Mouse (Mus musculus) limb, embryonic 13.5 days (tissue): ENCODE measurements around the gene Fez2. TPM values are rescaled to one million over a fixed set of nuclear protein-coding genes. Genes with fewer than 3 reads are reported as not detected.

Experiments
- ATAC-seq: fragments of 200-750 bp; cut with Nextera tagmentation; 2 replicates; pipeline ENCODE4 v1.8.0; 2017; ENCODE audit warnings: low read depth, moderate number of reproducible peaks, moderate TSS enrichment; ENCODE audit not compliant: low FRiP score
- H3K27ac ChIP-seq: fragments of 300-500 bp; sonication (generic); 2 replicates; pipeline ENCODE4 v1.5.1; 2015; ENCODE audit warnings: inconsistent platforms, mild to moderate bottlenecking, moderate library complexity
- H3K27me3 ChIP-seq: fragments of 300-500 bp; sonication (generic); 2 replicates; pipeline ENCODE4 v1.6.1; 2015; ENCODE audit warnings: mild to moderate bottlenecking, inconsistent platforms
- H3K36me3 ChIP-seq: fragments of 300-500 bp; sonication (generic); 2 replicates; pipeline ENCODE4 v1.6.1; 2015; ENCODE audit warnings: inconsistent platforms, mild to moderate bottlenecking, moderate library complexity
- H3K4me1 ChIP-seq: fragments of 300-500 bp; sonication (generic); 2 replicates; pipeline ENCODE4 v1.6.1; 2015; ENCODE audit warnings: inconsistent platforms
- H3K4me2 ChIP-seq: fragments of 300-500 bp; sonication (generic); replicated peaks from 2 replicates; pipeline ENCODE4 v1.6.1; 2015; ENCODE audit warnings: inconsistent platforms, mild to moderate bottlenecking, moderate library complexity
- H3K4me3 ChIP-seq: fragments of 300-500 bp; sonication (generic); 2 replicates; pipeline ENCODE4 v1.5.1; 2015; ENCODE audit warnings: moderate library complexity, mild to moderate bottlenecking, inconsistent platforms
- H3K9ac ChIP-seq: fragments of 300-500 bp; sonication (generic); 2 replicates; pipeline ENCODE4 v1.6.1; 2015; ENCODE audit warnings: mild to moderate bottlenecking, inconsistent platforms
- H3K9me3 ChIP-seq: fragments of 300-500 bp; sonication (generic); 2 replicates; pipeline ENCODE4 v1.6.1; 2016; ENCODE audit warnings: inconsistent platforms
- WGBS: fragments of 180-500 bp; shearing (Covaris S2); methylation state at CpG from one replicate; pipeline ENCODE4 v1.1.7; 2015; 5-methylcytosine and 5-hydroxymethylcytosine counted together
- polyA plus RNA-seq: library from polyadenylated mRNA; unstranded; fragments of >200 nt; fragmentation: Nextera tagmentation; extraction: Ambion mirVana; gene quantifications from 2 replicates; pipeline ENCODE4 v1.2.1, GENCODE M21; 2015

Gene Fez2
- polyA plus RNA-seq, 1 experiment from 2014 or later, result 41.2 TPM

DNA sequence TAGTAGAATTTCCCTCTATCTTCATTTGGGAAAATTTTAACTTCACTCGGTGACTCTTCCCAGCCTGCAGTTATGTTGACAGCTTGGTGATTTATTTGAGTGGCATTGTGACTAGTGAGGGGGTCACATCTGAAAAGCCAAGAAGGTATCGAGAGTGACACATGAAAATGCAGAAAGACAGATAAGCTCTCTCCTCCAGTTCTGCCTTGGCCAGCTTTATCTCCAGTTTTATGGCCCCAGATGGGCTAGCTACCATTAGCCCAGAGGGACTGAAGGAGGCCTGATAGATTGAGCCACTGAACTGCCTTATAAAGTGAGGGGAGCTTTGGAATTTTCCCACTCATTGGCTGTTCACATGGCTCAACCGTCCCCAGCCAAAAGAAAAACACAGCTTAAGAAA, 89.7 kb downstream of the Fez2 start:
- Histone ChIP-seq H3K4me1 (peaks cover 17% of the 10 kb centered on the region), H3K27ac (no peak overlapping the region), H3K27me3 (no peaks in the 10 kb centered on the region), H3K9ac (no peak overlapping the region), H3K36me3 (peaks cover 15% of the 10 kb centered on the region; the same call in 1 of the 2 replicates), H3K9me3 (no peaks in the 10 kb centered on the region), H3K4me2 (no peak overlapping the region), H3K4me3 (no peak overlapping the region)
- ATAC-seq, result no peak
- 16% methylated on average over 3 of the region's 3 CpGs for WGBS

DNA sequence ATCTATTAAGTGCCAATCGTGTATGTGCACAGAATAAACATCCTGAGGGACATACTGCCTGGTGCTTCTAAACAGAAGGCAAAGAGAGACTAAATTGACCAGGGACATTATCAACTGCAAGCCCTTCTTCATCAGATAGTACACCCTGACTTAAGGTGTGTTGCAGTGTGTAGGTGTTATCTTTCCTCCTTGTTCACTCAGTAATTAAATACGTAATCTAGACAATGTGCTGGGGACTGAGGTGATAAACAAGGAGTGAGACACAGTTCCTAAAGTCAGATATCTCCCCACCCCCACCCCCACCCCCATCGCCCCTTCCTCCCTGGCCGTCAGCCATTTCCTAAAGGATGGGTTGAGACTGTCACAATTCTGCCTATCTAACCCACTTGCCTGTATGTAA, 90.8 kb downstream of the Fez2 start:
- Histone ChIP-seq H3K27me3 (no peaks in the 10 kb centered on the region), H3K27ac (no peak overlapping the region), H3K9me3 (no peaks in the 10 kb centered on the region), H3K9ac (no peak overlapping the region), H3K4me2 (no peak overlapping the region), H3K36me3 (peaks cover 15% of the 10 kb centered on the region; the same call in 1 of the 2 replicates), H3K4me3 (no peak overlapping the region), H3K4me1 (peaks cover 20% of the 10 kb centered on the region)
- ATAC-seq, result no peak
- 73% methylated on average over 4 of the region's 4 CpGs for WGBS

DNA sequence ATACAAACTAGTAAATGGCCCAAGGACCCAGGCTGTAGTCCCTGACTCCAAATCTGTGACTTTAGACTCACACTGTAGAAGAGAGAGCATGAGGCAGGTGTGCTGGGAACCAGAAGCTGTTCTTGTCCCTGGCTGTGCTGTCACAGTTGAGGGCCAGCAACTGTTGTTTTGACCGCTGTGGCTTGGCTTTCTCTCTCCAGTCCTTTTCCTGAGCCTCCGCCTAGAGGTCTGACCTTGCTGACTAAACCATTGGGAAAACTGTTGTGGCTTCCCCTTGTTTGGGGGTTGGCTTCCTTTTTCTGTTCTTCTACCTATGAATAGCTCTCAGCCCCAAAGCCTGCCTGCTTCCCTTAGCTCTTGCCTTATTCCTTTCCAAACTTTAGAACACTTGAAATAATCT, 91.6 kb downstream of the Fez2 start:
- Histone ChIP-seq H3K4me2 (no peak overlapping the region), H3K9ac (no peak overlapping the region), H3K4me3 (no peak overlapping the region), H3K4me1 (peaks cover 19% of the 10 kb centered on the region), H3K36me3 (peaks cover 15% of the 10 kb centered on the region; the same call in 1 of the 2 replicates), H3K27ac (no peak overlapping the region), H3K27me3 (no peaks in the 10 kb centered on the region), H3K9me3 (no peaks in the 10 kb centered on the region)
- ATAC-seq, result no peak
- 88% methylated on average over 2 of the region's 2 CpGs for WGBS

GRCm38 (mm10) chr17:78325761-78326332, 92.1 kb downstream of the Fez2 start:
- Histone ChIP-seq H3K36me3 (peaks cover 15% of the 10 kb centered on the region; the same call in 1 of the 2 replicates), H3K4me3 (no peak overlapping the region), H3K4me1 (peaks cover 19% of the 10 kb centered on the region), H3K9me3 (no peaks in the 10 kb centered on the region), H3K4me2 (no peak overlapping the region), H3K9ac (no peak overlapping the region), H3K27me3 (no peaks in the 10 kb centered on the region), H3K27ac (no peak overlapping the region)
- 0 out of 2 replicates have a peak, but pooled peaks have one; percentile 19 for ATAC-seq
- WGBS, result 84% methylated on average over 7 of the region's 7 CpGs

DNA sequence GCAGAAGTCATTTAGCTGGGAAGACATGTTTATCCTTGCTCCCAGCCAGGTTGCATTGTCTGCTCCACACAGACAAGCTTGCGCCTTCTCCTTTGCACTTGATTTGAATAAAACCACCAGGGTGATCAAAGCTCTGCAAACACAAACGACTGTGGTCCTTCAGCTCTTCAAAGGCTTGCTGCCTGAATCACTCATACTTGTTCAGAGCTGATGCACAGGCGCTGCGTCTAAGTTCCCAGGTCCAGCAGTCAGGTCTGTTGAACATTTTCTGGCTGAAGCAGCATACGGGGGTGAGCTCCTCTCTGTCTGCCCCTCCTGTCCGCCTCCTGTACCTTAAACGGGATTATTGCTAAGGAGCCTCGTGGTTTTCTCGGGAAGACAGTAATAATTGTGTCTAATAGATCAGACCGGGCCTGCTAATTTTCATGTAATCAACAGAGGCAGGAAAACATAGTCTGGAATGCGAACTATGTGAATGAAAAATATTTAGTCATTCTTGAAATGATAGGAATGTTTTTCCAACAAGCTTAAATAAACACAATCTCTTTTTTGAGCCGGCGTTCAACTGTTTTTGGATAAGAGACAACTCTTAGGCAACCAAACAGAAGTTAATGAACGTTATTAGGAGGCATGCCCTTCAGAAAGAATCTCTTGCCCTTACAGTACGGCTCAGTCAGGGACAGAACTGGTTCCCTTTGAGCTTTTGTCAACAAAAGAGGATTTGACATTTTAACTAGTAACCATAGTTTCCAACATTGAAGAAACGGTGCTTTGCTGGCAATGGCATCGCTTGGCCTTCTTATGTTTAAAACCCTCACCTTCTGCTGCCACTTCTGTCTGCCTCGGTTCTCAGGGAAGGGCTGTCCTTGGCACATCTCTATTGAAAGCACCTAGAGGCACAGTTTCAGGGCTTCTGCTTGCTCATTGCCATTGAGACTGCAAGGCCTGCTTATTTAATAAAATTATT, 95.3 kb downstream of the Fez2 start:
- H3K4me3 ChIP-seq, result no peak overlapping the region
- peaks cover 33% of the 10 kb centered on the region for H3K36me3 ChIP-seq
- H3K4me2 ChIP-seq, result no peak overlapping the region
- WGBS, result 59% methylated on average over 18 of the region's 18 CpGs
- H3K9ac ChIP-seq, result no peak overlapping the region
- peaks cover 11% of the 10 kb centered on the region; the same call in 1 of the 2 replicates for H3K4me1 ChIP-seq
- no peak overlapping the region for H3K27ac ChIP-seq
- no peaks in the 10 kb centered on the region for H3K27me3 ChIP-seq
- no peak for ATAC-seq
- no peaks in the 10 kb centered on the region for H3K9me3 ChIP-seq

GRCm38 (mm10) chr17:78321216-78321835, 96.6 kb downstream of the Fez2 start:
- Histone ChIP-seq H3K4me1 (peaks cover 11% of the 10 kb centered on the region; the same call in 1 of the 2 replicates), H3K4me3 (no peak overlapping the region), H3K27me3 (no peaks in the 10 kb centered on the region), H3K27ac (no peak overlapping the region), H3K36me3 (peaks cover 42% of the 10 kb centered on the region), H3K4me2 (no peak overlapping the region), H3K9me3 (no peaks in the 10 kb centered on the region), H3K9ac (no peak overlapping the region)
- ATAC-seq, result no peak
- 81% methylated on average over 11 of the region's 11 CpGs for whole genome bisulfite sequencing

Other genes with a start within 250 kb of the Fez2 start
- gene Crim1, start 217.9 kb downstream of the Fez2 start, polyA plus RNA-seq, result 7.0 and 7.4 TPM in 2 replicates
- gene Vit, start 89.9 kb upstream of the Fez2 start, polyA plus RNA-seq, result 0.51 and 0.57 TPM in 2 replicates